Mouse (Mus musculus): ENCODE results near the gene H2-Ob. TPM values are rescaled to one million over a fixed set of nuclear protein-coding genes. Genes with fewer than 3 reads are reported as not detected.

The H2-Ob gene
- polyA plus RNA-seq, 1 experiment from 2014 or later = 0.30 TPM

- H3K4me2 ChIP-seq (replicated peaks; ENCODE audit: low read depth) = no peak overlapping the region
- no peaks in the 10 kb centered on the region; the same call in 1 of the 2 replicates for H3K36me3 ChIP-seq (ENCODE audit: control insufficient read depth, insufficient read depth)
- no peaks in the 10 kb centered on the region for H3K4me1 ChIP-seq (replicated peaks; ENCODE audit: control insufficient read depth, insufficient read depth, low read length)
- H3K9ac ChIP-seq (ENCODE audit: low read depth, low read length) = no peak overlapping the region
- no peak overlapping the region for H3K4me3 ChIP-seq (ENCODE audit: low read depth, low read length)
- TF ChIP-seq CTCF (IDR thresholded peaks at IDR 0.05; ENCODE audit: low read depth) = no peak
- H3K27ac ChIP-seq (ENCODE audit: low read depth, low read length) = no peak overlapping the region
- H3K27me3 ChIP-seq (replicated peaks; ENCODE audit: control insufficient read depth, insufficient read depth, low read length) = peaks cover 5% of the 10 kb centered on the region; the same call in 1 of the 2 replicates
- no peak for ATAC-seq
- whole genome bisulfite sequencing = 88% methylated on average over 16 of the region's 16 CpGs
- no peaks in the 10 kb centered on the region for H3K9me3 ChIP-seq (ENCODE audit: control insufficient read depth)
Measured at GRCm38 (mm10) chr17:34200772-34201505, 37.8 kb upstream of the H2-Ob start.

- Histone ChIP-seq H3K4me3 (ENCODE audit: low read depth, low read length) (no peak overlapping the region), H3K9ac (ENCODE audit: low read depth, low read length) (no peak overlapping the region), H3K9me3 (ENCODE audit: control insufficient read depth) (no peaks in the 10 kb centered on the region), H3K4me2 (replicated peaks; ENCODE audit: low read depth) (no peak overlapping the region), H3K27ac (ENCODE audit: low read depth, low read length) (no peak overlapping the region), H3K36me3 (ENCODE audit: control insufficient read depth, insufficient read depth) (no peaks in the 10 kb centered on the region; the same call in 1 of the 2 replicates), H3K4me1 (replicated peaks; ENCODE audit: control insufficient read depth, insufficient read depth, low read length) (no peaks in the 10 kb centered on the region), H3K27me3 (replicated peaks; ENCODE audit: control insufficient read depth, insufficient read depth, low read length) (peaks cover 2% of the 10 kb centered on the region; the same call in 1 of the 2 replicates)
- no peak for TF ChIP-seq CTCF (IDR thresholded peaks at IDR 0.05; ENCODE audit: low read depth)
- 72% methylated on average over 7 of the region's 7 CpGs for WGBS
- no peak for ATAC-seq
Measured at GRCm38 (mm10) chr17:34201506-34202055, 37.1 kb upstream of the H2-Ob start.

- 82% methylated on average over 4 of the region's 4 CpGs for WGBS
- Histone ChIP-seq H3K4me2 (replicated peaks; ENCODE audit: low read depth) (no peak overlapping the region), H3K9me3 (ENCODE audit: control insufficient read depth) (no peaks in the 10 kb centered on the region), H3K27me3 (replicated peaks; ENCODE audit: control insufficient read depth, insufficient read depth, low read length) (no peaks in the 10 kb centered on the region), H3K4me1 (replicated peaks; ENCODE audit: control insufficient read depth, insufficient read depth, low read length) (no peaks in the 10 kb centered on the region), H3K4me3 (ENCODE audit: low read depth, low read length) (no peak overlapping the region), H3K27ac (ENCODE audit: low read depth, low read length) (no peak overlapping the region), H3K9ac (ENCODE audit: low read depth, low read length) (no peak overlapping the region), H3K36me3 (ENCODE audit: control insufficient read depth, insufficient read depth) (no peaks in the 10 kb centered on the region)
- ATAC-seq = no peak
- TF ChIP-seq CTCF (IDR thresholded peaks at IDR 0.05; ENCODE audit: low read depth) = no peak
Measured at GRCm38 (mm10) chr17:34202760-34203442, 35.8 kb upstream of the H2-Ob start.

GRCm38 (mm10) chr17:34203444-34203843 lies 35.3 kb upstream of the H2-Ob start, which contains the start of gene Tap2:
Gene Tap2 (plus strand): TSS chr17:34203527.
- Histone ChIP-seq H3K27ac (ENCODE audit: low read depth, low read length) (no peak within 1 kb of the TSS), H3K4me3 (ENCODE audit: low read depth, low read length) (peak within 1 kb of the TSS; percentile 66), H3K9ac (ENCODE audit: low read depth, low read length) (peak within 1 kb of the TSS; percentile 53), H3K4me2 (replicated peaks; ENCODE audit: low read depth) (peak within 1 kb of the TSS; percentile 74), H3K9me3 (ENCODE audit: control insufficient read depth) (no peaks in the 10 kb centered on the region), H3K36me3 (ENCODE audit: control insufficient read depth, insufficient read depth) (no peaks in the 10 kb centered on the region), H3K27me3 (replicated peaks; ENCODE audit: control insufficient read depth, insufficient read depth, low read length) (no peaks in the 10 kb centered on the region), H3K4me1 (replicated peaks; ENCODE audit: control insufficient read depth, insufficient read depth, low read length) (no peaks in the 10 kb centered on the region)
- ATAC-seq = no peak
- 83% methylated on average over 5 of the region's 5 CpGs for WGBS
- TF ChIP-seq CTCF (IDR thresholded peaks at IDR 0.05; ENCODE audit: low read depth) = no peak

GRCm38 (mm10) chr17:34204303-34205010 lies 34.2 kb upstream of the H2-Ob start:
- Histone ChIP-seq H3K27ac (ENCODE audit: low read depth, low read length) (no peak overlapping the region), H3K4me2 (replicated peaks; ENCODE audit: low read depth) (peak overlapping the region; percentile 74), H3K9me3 (ENCODE audit: control insufficient read depth) (no peaks in the 10 kb centered on the region), H3K27me3 (replicated peaks; ENCODE audit: control insufficient read depth, insufficient read depth, low read length) (no peaks in the 10 kb centered on the region), H3K36me3 (ENCODE audit: control insufficient read depth, insufficient read depth) (no peaks in the 10 kb centered on the region), H3K9ac (ENCODE audit: low read depth, low read length) (peak overlapping the region; percentile 53), H3K4me3 (ENCODE audit: low read depth, low read length) (peak overlapping the region; percentile 66), H3K4me1 (replicated peaks; ENCODE audit: control insufficient read depth, insufficient read depth, low read length) (no peaks in the 10 kb centered on the region)
- ATAC-seq = peak; percentile 50
- under 1% methylated on average over 44 of the region's 44 CpGs for WGBS
- TF ChIP-seq CTCF (IDR thresholded peaks at IDR 0.05; ENCODE audit: low read depth) = peak; percentile 91
